Mouse (Mus musculus): Measurements from ENCODE around the gene Slc35f4. TPM values are rescaled to one million over a fixed set of nuclear protein-coding genes. Genes with fewer than 3 reads are reported as not detected.
"Not testable (repeated sequence)": the region's sequence is repeated elsewhere in the genome, so short reads cannot be mapped to it uniquely, and the experiment has no call there.

Slc35f4 gene
- total and polyA plus RNA-seq, 3 experiments = not detected

DNA sequence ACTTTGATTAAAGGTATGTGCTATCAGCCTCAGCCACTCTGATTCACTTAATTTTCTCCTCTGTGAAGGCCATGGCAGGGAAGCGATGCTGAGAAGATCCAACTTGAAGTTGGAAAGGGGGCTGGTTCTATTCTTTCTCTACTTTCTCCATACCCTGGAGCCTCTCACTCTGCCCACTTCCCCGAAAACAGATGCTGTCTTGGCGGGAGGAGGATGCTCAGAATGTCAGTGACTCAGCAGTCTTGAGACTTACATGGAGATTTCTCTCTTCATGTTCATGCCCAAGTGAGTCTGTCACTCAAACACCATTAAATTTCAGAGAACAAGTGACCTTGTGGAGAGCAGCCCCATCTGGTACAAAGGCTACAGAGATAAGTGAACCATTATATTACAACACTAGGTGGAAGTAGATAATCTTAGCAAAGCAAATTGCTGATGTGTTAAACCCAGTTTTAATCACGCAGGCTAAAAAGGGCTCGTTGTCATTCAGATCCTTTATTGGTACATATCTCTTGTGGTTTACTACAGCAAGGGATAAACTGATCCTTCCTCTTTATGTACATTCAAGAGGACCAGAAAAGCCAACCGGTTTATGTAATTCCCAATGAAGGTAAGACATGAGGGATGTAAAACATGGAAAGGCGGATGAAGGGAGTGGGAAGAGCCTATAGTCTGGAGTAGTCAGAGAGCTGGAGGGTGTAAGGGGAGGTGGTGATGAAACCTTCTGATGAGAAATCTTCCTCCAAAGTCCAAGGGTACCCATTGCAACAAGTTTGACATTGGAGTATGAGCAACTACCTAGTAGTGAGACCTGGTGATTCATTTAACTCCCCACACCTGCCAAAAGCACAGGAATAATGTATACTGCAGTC is 241.8 kb downstream of the Slc35f4 start:
- Histone ChIP-seq H3K4me3 (replicated peaks in 1 of 3; ENCODE audit: low read depth in 2 of 3, low read length in 2 of 3, poor library complexity in 1 of 3) (no peak overlapping the region), H3K9ac (ENCODE audit: insufficient read depth, low read depth) (no peak overlapping the region), H3K9me3 (replicated peaks; ENCODE audit: low read length) (no peaks in the 10 kb centered on the region), H3K27ac (ENCODE audit: insufficient read depth, low read depth) (no peak overlapping the region), H3K79me2 (replicated peaks; ENCODE audit: control insufficient read depth, extremely low read depth, insufficient read depth, poor library complexity, severe bottlenecking) (no peaks in the 10 kb centered on the region), H3K36me3 (replicated peaks in 1 of 2; ENCODE audit: control insufficient read depth in 1 of 2, insufficient read depth in 1 of 2, low read length in 1 of 2) (no peaks in the 10 kb centered on the region), H3K27me3 (replicated peaks) (no peaks in the 10 kb centered on the region), H3K4me1 (ENCODE audit: control insufficient read depth in 1 of 2, insufficient read depth in 2 of 2) (no peaks in the 10 kb centered on the region), H3K4me2 (ENCODE audit: insufficient read depth, low read depth, poor library complexity, severe bottlenecking) (no peak overlapping the region)
- dilution Hi-C loops (cut with MboI; ENCODE audit: extremely low pct_ligation_motif_present, extremely low pct_unique_long_range_greater_than_20kb, low sequenced_read_pairs) = no loop called here
- no peak for DNase-seq (ENCODE audit: extremely low read depth)
- in situ Hi-C loops (cut with MboI; ENCODE audit: low pct_ligation_motif_present, low pct_unique_long_range_greater_than_20kb, low sequenced_read_pairs) = no loop called here
- no peak for TF ChIP-seq RAD21 (IDR thresholded peaks at IDR 0.05; ENCODE audit: low read depth, low read length)
- no peak for TF ChIP-seq MXI1 (IDR thresholded peaks at IDR 0.05; ENCODE audit: low read depth, low read length)
- no peak for TF ChIP-seq POLR2A (IDR thresholded peaks at IDR 0.05; ENCODE audit: low read depth, low read length)
- TF ChIP-seq TBP (conservative IDR thresholded peaks at IDR 0.05; ENCODE audit: low read depth, low read length) = no peak
- no peak for TF ChIP-seq MAFK (IDR thresholded peaks at IDR 0.05; ENCODE audit: insufficient replicate concordance, low read length)
- TF ChIP-seq NRF1 (IDR thresholded peaks at IDR 0.05; ENCODE audit: low read depth, low read length) = no peak
- TF ChIP-seq EP300 (IDR thresholded peaks at IDR 0.05; ENCODE audit: low read length) = no peak
- no peak for TF ChIP-seq ZC3H11A (IDR thresholded peaks at IDR 0.05; ENCODE audit: low read depth, low read length)
- TF ChIP-seq CHD1 (IDR thresholded peaks at IDR 0.05; ENCODE audit: low read depth, low read length) = no peak

DNA sequence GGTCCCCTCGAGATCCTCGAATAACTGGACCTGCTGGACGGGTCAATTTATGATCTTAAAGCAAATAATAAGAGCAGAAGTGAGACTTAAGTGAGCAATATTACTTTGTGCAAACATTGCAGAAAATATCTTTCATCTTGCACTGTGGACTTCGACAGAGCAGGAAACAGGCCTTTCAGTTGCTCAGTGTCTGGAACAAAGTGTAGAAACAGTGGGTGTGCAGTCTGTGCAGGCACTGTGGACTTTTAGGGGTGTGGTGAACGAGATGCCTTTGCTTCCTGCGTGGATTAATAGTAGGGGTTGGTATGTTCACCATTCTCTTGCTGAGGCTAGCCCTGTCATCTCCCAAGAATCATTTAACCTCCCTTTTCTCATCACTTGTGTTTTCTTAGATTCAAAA is 247.0 kb downstream of the Slc35f4 start:
- no peak for DNase-seq (ENCODE audit: extremely low read depth)
- Histone ChIP-seq H3K27ac (ENCODE audit: insufficient read depth, low read depth) (no peak overlapping the region), H3K36me3 (replicated peaks in 1 of 2; ENCODE audit: control insufficient read depth in 1 of 2, insufficient read depth in 1 of 2, low read length in 1 of 2) (no peaks in the 10 kb centered on the region), H3K4me3 (replicated peaks in 1 of 3; ENCODE audit: low read depth in 2 of 3, low read length in 2 of 3, poor library complexity in 1 of 3) (no peak overlapping the region), H3K9me3 (replicated peaks; ENCODE audit: low read length) (no peaks in the 10 kb centered on the region), H3K27me3 (replicated peaks) (no peaks in the 10 kb centered on the region), H3K79me2 (replicated peaks; ENCODE audit: control insufficient read depth, extremely low read depth, insufficient read depth, poor library complexity, severe bottlenecking) (no peaks in the 10 kb centered on the region), H3K4me1 (ENCODE audit: control insufficient read depth in 1 of 2, insufficient read depth in 2 of 2) (no peaks in the 10 kb centered on the region), H3K9ac (ENCODE audit: insufficient read depth, low read depth) (no peak overlapping the region), H3K4me2 (ENCODE audit: insufficient read depth, low read depth, poor library complexity, severe bottlenecking) (no peak overlapping the region)
- dilution Hi-C loops (cut with MboI; ENCODE audit: extremely low pct_ligation_motif_present, extremely low pct_unique_long_range_greater_than_20kb, low sequenced_read_pairs) (no loop called here), in situ Hi-C loops (cut with MboI; ENCODE audit: low pct_ligation_motif_present, low pct_unique_long_range_greater_than_20kb, low sequenced_read_pairs) (no loop called here)
- TF ChIP-seq CHD1 (IDR thresholded peaks at IDR 0.05; ENCODE audit: low read depth, low read length) = no peak
- TF ChIP-seq HCFC1 (IDR thresholded peaks at IDR 0.05; ENCODE audit: low read depth, low read length) = no peak
- TF ChIP-seq RAD21 (IDR thresholded peaks at IDR 0.05; ENCODE audit: low read depth, low read length) = no peak
- TF ChIP-seq EP300 (IDR thresholded peaks at IDR 0.05; ENCODE audit: low read length) = no peak
- no peak for TF ChIP-seq ETS1 (conservative IDR thresholded peaks at IDR 0.05; ENCODE audit: low read depth, low read length)
- TF ChIP-seq TBP (conservative IDR thresholded peaks at IDR 0.05; ENCODE audit: low read depth, low read length) = no peak

DNA sequence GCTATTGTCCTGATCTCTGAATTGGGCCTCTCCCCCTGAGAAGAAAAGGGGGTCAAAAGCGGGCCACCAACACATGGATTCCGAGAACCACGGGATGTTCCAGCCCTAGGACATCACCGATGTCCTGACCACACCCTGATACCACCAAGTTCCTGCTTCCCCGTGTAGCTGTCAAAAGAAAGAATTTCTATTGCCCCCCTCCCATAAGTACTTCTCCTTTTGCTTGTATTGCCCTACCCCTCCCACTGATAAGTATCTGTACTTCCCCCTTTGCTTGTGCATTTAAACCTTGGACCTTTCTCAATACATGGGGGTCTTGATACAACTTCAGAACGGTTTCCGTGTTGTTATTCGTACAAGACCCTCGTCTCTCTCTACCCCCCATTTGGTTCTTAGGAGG is 247.4 kb downstream of the Slc35f4 start:
- DNase-seq (ENCODE audit: extremely low read depth); H3K9me3 ChIP-seq (replicated peaks; ENCODE audit: low read length); H3K4me3 ChIP-seq (replicated peaks in 1 of 3; ENCODE audit: low read depth in 2 of 3, low read length in 2 of 3, poor library complexity in 1 of 3); H3K27me3 ChIP-seq (replicated peaks); H3K9ac ChIP-seq (ENCODE audit: insufficient read depth, low read depth); H3K79me2 ChIP-seq (replicated peaks; ENCODE audit: control insufficient read depth, extremely low read depth, insufficient read depth, poor library complexity, severe bottlenecking); dilution Hi-C loops (cut with MboI; ENCODE audit: extremely low pct_ligation_motif_present, extremely low pct_unique_long_range_greater_than_20kb, low sequenced_read_pairs); H3K36me3 ChIP-seq (replicated peaks in 1 of 2; ENCODE audit: control insufficient read depth in 1 of 2, insufficient read depth in 1 of 2, low read length in 1 of 2); in situ Hi-C loops (cut with MboI; ENCODE audit: low pct_ligation_motif_present, low pct_unique_long_range_greater_than_20kb, low sequenced_read_pairs); H3K27ac ChIP-seq (ENCODE audit: insufficient read depth, low read depth); H3K4me1 ChIP-seq (ENCODE audit: control insufficient read depth in 1 of 2, insufficient read depth in 2 of 2); H3K4me2 ChIP-seq (ENCODE audit: insufficient read depth, low read depth, poor library complexity, severe bottlenecking): not testable (repeated sequence)

All from CH12.LX (cell line).